Mouse (Mus musculus) hindbrain, embryonic 13.5 days (tissue): ENCODE measurements at regions not wholly inside any gene's neighbourhood (a gene's known extent, or its start where the extent isn't known, plus 50 kb on each side); places are given as distances from the start of the nearest gene placed in this dataset.

Experiments
- ATAC-seq: fragments of 200-750 bp; cut with Nextera tagmentation; 2 replicates; pipeline ENCODE4 v1.8.0; 2017; ENCODE audit warnings: moderate TSS enrichment; ENCODE audit not compliant: low FRiP score
- H3K27ac ChIP-seq: fragments of 300-500 bp; sonication (generic); 2 replicates; pipeline ENCODE4 v1.5.1; 2015; ENCODE audit warnings: inconsistent platforms, mild to moderate bottlenecking, moderate library complexity
- H3K27me3 ChIP-seq: fragments of 300-500 bp; sonication (generic); 2 replicates; pipeline ENCODE4 v1.6.1; 2015; ENCODE audit warnings: mild to moderate bottlenecking, inconsistent platforms
- H3K36me3 ChIP-seq: fragments of 300-500 bp; sonication (generic); 2 replicates; pipeline ENCODE4 v1.6.1; 2015; ENCODE audit warnings: mild to moderate bottlenecking, inconsistent platforms
- H3K4me1 ChIP-seq: fragments of 300-500 bp; sonication (generic); replicated peaks from 2 replicates; pipeline ENCODE4 v1.6.1; 2015; ENCODE audit warnings: inconsistent platforms
- H3K4me2 ChIP-seq: fragments of 300-500 bp; sonication (generic); 2 replicates; pipeline ENCODE4 v1.6.1; 2015; ENCODE audit warnings: inconsistent platforms, mild to moderate bottlenecking, moderate library complexity
- H3K4me3 ChIP-seq: fragments of 300-500 bp; sonication (generic); 2 replicates; pipeline ENCODE4 v1.5.1; 2015; ENCODE audit warnings: mild to moderate bottlenecking, inconsistent platforms
- H3K9ac ChIP-seq: fragments of 300-500 bp; sonication (generic); 2 replicates; pipeline ENCODE4 v1.6.1; 2015; ENCODE audit warnings: mild to moderate bottlenecking, inconsistent platforms
- H3K9me3 ChIP-seq: fragments of 300-500 bp; sonication (generic); 2 replicates; pipeline ENCODE4 v1.6.1; 2016; ENCODE audit warnings: inconsistent platforms
- WGBS: fragments of 180-500 bp; shearing (Covaris S2); methylation state at CpG from one replicate; pipeline ENCODE4 v1.1.7; 2015; 5-methylcytosine and 5-hydroxymethylcytosine counted together

- H3K4me3 ChIP-seq = no peak overlapping the region
- H3K9ac ChIP-seq = no peak overlapping the region
- no peaks in the 10 kb centered on the region for H3K36me3 ChIP-seq
- H3K9me3 ChIP-seq = no peaks in the 10 kb centered on the region
- no peak overlapping the region for H3K4me2 ChIP-seq
- no peak for ATAC-seq
- 87% methylated on average over 3 of the region's 3 CpGs for WGBS
- H3K27ac ChIP-seq = no peak overlapping the region
- H3K4me1 ChIP-seq = 0 out of 2 replicates have a peak, but pooled peaks cover 3% of the 10 kb centered on the region
- no peaks in the 10 kb centered on the region for H3K27me3 ChIP-seq
Observed at GRCm38 (mm10) chr9:120758003-120758402, 171.0 kb upstream of the Ctnnb1 start.

- Histone ChIP-seq H3K27ac (no peak overlapping the region), H3K9ac (no peak overlapping the region), H3K4me1 (0 out of 2 replicates have a peak, but pooled peaks cover 1% of the 10 kb centered on the region), H3K27me3 (no peaks in the 10 kb centered on the region), H3K36me3 (no peaks in the 10 kb centered on the region), H3K4me2 (no peak overlapping the region), H3K4me3 (no peak overlapping the region), H3K9me3 (no peaks in the 10 kb centered on the region)
- WGBS = 86% methylated on average over 1 of the region's 1 CpGs
- no peak for ATAC-seq
Observed at GRCm38 (mm10) chr9:120758632-120759031, 170.4 kb upstream of the Ctnnb1 start.

- WGBS = 28% methylated on average over 5 of the region's 5 CpGs
- 0 out of 2 replicates have a peak, but pooled peaks cover 3% of the 10 kb centered on the region for H3K4me1 ChIP-seq
- H3K36me3 ChIP-seq = no peaks in the 10 kb centered on the region
- no peak overlapping the region for H3K4me2 ChIP-seq
- H3K9ac ChIP-seq = no peak overlapping the region
- H3K27ac ChIP-seq = peak overlapping the region; percentile 3; the same call in 1 of the 2 replicates
- H3K9me3 ChIP-seq = no peaks in the 10 kb centered on the region
- peak; percentile 72; the same call in 1 of the 2 replicates for ATAC-seq
- no peak overlapping the region for H3K4me3 ChIP-seq
- no peaks in the 10 kb centered on the region for H3K27me3 ChIP-seq
Observed at GRCm38 (mm10) chr9:120759771-120760170, 169.2 kb upstream of the Ctnnb1 start.

- 86% methylated on average over 2 of the region's 2 CpGs for WGBS
- no peaks in the 10 kb centered on the region for H3K9me3 ChIP-seq
Observed at GRCm38 (mm10) chr9:120763802-120764201, 165.2 kb upstream of the Ctnnb1 start.

GRCm38 (mm10) chr9:120764663-120765062 lies 164.4 kb upstream of the Ctnnb1 start:
- Histone ChIP-seq H3K4me2 (no peak overlapping the region), H3K4me1 (peaks cover 11% of the 10 kb centered on the region; the same call in 1 of the 2 replicates)
- WGBS = 69% methylated on average over 9 of the region's 9 CpGs

More at GRCm38 (mm10) chr9:120763802-120764201, 165.2 kb upstream of the Ctnnb1 start:
- H3K4me3 ChIP-seq = no peak overlapping the region
- H3K27ac ChIP-seq = no peak overlapping the region
- H3K27me3 ChIP-seq = no peaks in the 10 kb centered on the region
- H3K36me3 ChIP-seq = no peaks in the 10 kb centered on the region
- no peak overlapping the region for H3K9ac ChIP-seq
- H3K4me2 ChIP-seq = no peak overlapping the region
- H3K4me1 ChIP-seq = 0 out of 2 replicates have a peak, but pooled peaks cover 5% of the 10 kb centered on the region
- no peak for ATAC-seq

GRCm38 (mm10) chr9:120765292-120765691 lies 163.7 kb upstream of the Ctnnb1 start:
- Histone ChIP-seq H3K9me3 (no peaks in the 10 kb centered on the region), H3K4me1 (peaks cover 11% of the 10 kb centered on the region; the same call in 1 of the 2 replicates), H3K27ac (no peak overlapping the region), H3K4me2 (no peak overlapping the region), H3K4me3 (no peak overlapping the region), H3K36me3 (no peaks in the 10 kb centered on the region), H3K27me3 (no peaks in the 10 kb centered on the region), H3K9ac (no peak overlapping the region)
- ATAC-seq = no peak
- 93% methylated on average over 4 of the region's 4 CpGs for WGBS

More at GRCm38 (mm10) chr9:120764663-120765062, 164.4 kb upstream of the Ctnnb1 start:
- Histone ChIP-seq H3K9ac (no peak overlapping the region), H3K27ac (no peak overlapping the region), H3K27me3 (no peaks in the 10 kb centered on the region), H3K36me3 (no peaks in the 10 kb centered on the region), H3K4me3 (no peak overlapping the region), H3K9me3 (no peaks in the 10 kb centered on the region)
- no peak for ATAC-seq

GRCm38 (mm10) chr9:120766881-120767280 lies 162.1 kb upstream of the Ctnnb1 start:
- no peak overlapping the region for H3K27ac ChIP-seq
- H3K4me2 ChIP-seq = no peak overlapping the region
- ATAC-seq = no peak
- peaks cover 14% of the 10 kb centered on the region for H3K4me1 ChIP-seq
- no peaks in the 10 kb centered on the region for H3K9me3 ChIP-seq
- no peaks in the 10 kb centered on the region for H3K27me3 ChIP-seq
- H3K36me3 ChIP-seq = no peaks in the 10 kb centered on the region
- no peak overlapping the region for H3K4me3 ChIP-seq
- 78% methylated on average over 2 of the region's 2 CpGs for WGBS
- H3K9ac ChIP-seq = no peak overlapping the region

- peaks cover 18% of the 10 kb centered on the region for H3K4me1 ChIP-seq
- H3K36me3 ChIP-seq = no peaks in the 10 kb centered on the region
- H3K9ac ChIP-seq = no peak overlapping the region
- 92% methylated on average over 4 of the region's 4 CpGs for WGBS
- H3K27me3 ChIP-seq = no peaks in the 10 kb centered on the region
- no peak overlapping the region for H3K27ac ChIP-seq
- no peak overlapping the region for H3K4me3 ChIP-seq
- no peaks in the 10 kb centered on the region for H3K9me3 ChIP-seq
- no peak for ATAC-seq
- H3K4me2 ChIP-seq = no peak overlapping the region
Observed at GRCm38 (mm10) chr9:120767396-120767795, 161.6 kb upstream of the Ctnnb1 start.

GRCm38 (mm10) chr9:120769056-120769455 lies 160.0 kb upstream of the Ctnnb1 start:
- H3K4me2 ChIP-seq = no peak overlapping the region
- no peaks in the 10 kb centered on the region for H3K36me3 ChIP-seq
- no peak overlapping the region for H3K9ac ChIP-seq
- no peak overlapping the region for H3K27ac ChIP-seq
- 92% methylated on average over 8 of the region's 8 CpGs for WGBS
- H3K9me3 ChIP-seq = no peaks in the 10 kb centered on the region
- peaks cover 18% of the 10 kb centered on the region for H3K4me1 ChIP-seq
- H3K27me3 ChIP-seq = no peaks in the 10 kb centered on the region
- no peak for ATAC-seq
- no peak overlapping the region for H3K4me3 ChIP-seq

GRCm38 (mm10) chr9:120769679-120770078 lies 159.3 kb upstream of the Ctnnb1 start:
- ATAC-seq = no peak

GRCm38 (mm10) chr9:120770886-120771285 lies 158.1 kb upstream of the Ctnnb1 start:
- no peaks in the 10 kb centered on the region for H3K36me3 ChIP-seq
- no peaks in the 10 kb centered on the region for H3K9me3 ChIP-seq
- H3K27ac ChIP-seq = no peak overlapping the region
- H3K9ac ChIP-seq = no peak overlapping the region
- WGBS = 55% methylated on average over 1 of the region's 1 CpGs
- no peak for ATAC-seq
- H3K4me3 ChIP-seq = no peak overlapping the region
- no peak overlapping the region for H3K4me2 ChIP-seq
- peaks cover 13% of the 10 kb centered on the region for H3K4me1 ChIP-seq
- H3K27me3 ChIP-seq = no peaks in the 10 kb centered on the region

More at GRCm38 (mm10) chr9:120769679-120770078, 159.3 kb upstream of the Ctnnb1 start:
- no peaks in the 10 kb centered on the region for H3K27me3 ChIP-seq
- H3K9me3 ChIP-seq = no peaks in the 10 kb centered on the region
- WGBS = 34% methylated on average over 7 of the region's 7 CpGs
- H3K9ac ChIP-seq = no peak overlapping the region
- H3K27ac ChIP-seq = no peak overlapping the region
- no peaks in the 10 kb centered on the region for H3K36me3 ChIP-seq
- peaks cover 16% of the 10 kb centered on the region for H3K4me1 ChIP-seq
- H3K4me2 ChIP-seq = no peak overlapping the region
- no peak overlapping the region for H3K4me3 ChIP-seq

GRCm38 (mm10) chr9:120771896-120772530 lies 157.0 kb upstream of the Ctnnb1 start:
- H3K36me3 ChIP-seq = no peaks in the 10 kb centered on the region
- no peak overlapping the region; the same call in 1 of the 2 replicates for H3K27ac ChIP-seq
- no peak overlapping the region for H3K4me2 ChIP-seq
- no peaks in the 10 kb centered on the region for H3K27me3 ChIP-seq
- no peaks in the 10 kb centered on the region for H3K9me3 ChIP-seq
- no peak for ATAC-seq
- 67% methylated on average over 4 of the region's 4 CpGs for WGBS
- H3K4me3 ChIP-seq = no peak overlapping the region
- H3K9ac ChIP-seq = no peak overlapping the region
- peaks cover 16% of the 10 kb centered on the region for H3K4me1 ChIP-seq

- H3K9ac ChIP-seq = no peak overlapping the region
- H3K27me3 ChIP-seq = no peaks in the 10 kb centered on the region
- no peaks in the 10 kb centered on the region for H3K36me3 ChIP-seq
- no peaks in the 10 kb centered on the region for H3K9me3 ChIP-seq
- no peak overlapping the region for H3K4me2 ChIP-seq
- 100% methylated on average over 1 of the region's 1 CpGs for WGBS
- H3K27ac ChIP-seq = no peak overlapping the region
- H3K4me1 ChIP-seq = peaks cover 12% of the 10 kb centered on the region
- H3K4me3 ChIP-seq = no peak overlapping the region
- no peak for ATAC-seq
Observed at GRCm38 (mm10) chr9:120774251-120774650, 154.8 kb upstream of the Ctnnb1 start.
